8 mouse cellular contexts compared by ENCODE assay signal in genomic region chr17:35135591-35136320, GRCm38 (mm10). TPM values are rescaled to one million over a fixed set of nuclear protein-coding genes. Genes with fewer than 3 reads are reported as not detected.
DNase-seq lines count a peak whose midpoint lies in the region; ATAC-seq and TF ChIP-seq lines count a peak whose summit lies in the region.

No protein-coding gene starts in this region.

- TF ChIP-seq EP300 in ES-Bruce4 (IDR thresholded peaks at IDR 0.05; ENCODE audit: insufficient read depth, low read depth, low read length), result no peak

- no peaks in the 10 kb centered on the region for H3K9me3 ChIP-seq in ES-Bruce4 (replicated peaks; ENCODE audit: control insufficient read depth, insufficient read depth, low read length, poor library complexity, severe bottlenecking)
- no peaks in the 10 kb centered on the region for H3K9me3 ChIP-seq in liver, embryonic 12.5 days (replicated peaks)

- H3K4me1 ChIP-seq in ES-Bruce4 (ENCODE audit: control insufficient read depth, insufficient read depth, low read length), result peaks cover 1% of the 10 kb centered on the region
- H3K4me1 ChIP-seq in liver, embryonic 12.5 days, result peaks cover 27% of the 10 kb centered on the region
- peaks cover 2% of the 10 kb centered on the region for H3K4me1 ChIP-seq in olfactory bulb, adult 2 months (ENCODE audit: control insufficient read depth, insufficient read depth, low read length)

- peak; percentile 50 for ATAC-seq in erythroid progenitor cell, adult 5-6 weeks (replicated peaks; ENCODE audit: low FRiP score, poor library complexity, severe bottlenecking)
- peak; percentile 52 for ATAC-seq in liver, embryonic 12.5 days

- H3K4me3 ChIP-seq in gastrocnemius, adult 2 months, result peak overlapping the region; percentile 94
- peak overlapping the region; percentile 82 for H3K4me3 ChIP-seq in ES-Bruce4 (ENCODE audit: low read depth, low read length)
- H3K4me3 ChIP-seq in liver, embryonic 12.5 days, result peak overlapping the region; percentile 86
- H3K4me3 ChIP-seq in olfactory bulb, adult 2 months (ENCODE audit: insufficient read depth, low read depth, low read length), result peak overlapping the region; percentile 81

- WGBS in liver, embryonic 12.5 days (ENCODE audit: insufficient replicate concordance), result 1% methylated on average over 40 of the region's 43 CpGs
- under 1% methylated on average over 43 of the region's 43 CpGs for WGBS in olfactory bulb, adult 2 months

- no peaks in the 10 kb centered on the region for H3K27me3 ChIP-seq in ES-Bruce4 (ENCODE audit: control insufficient read depth, insufficient read depth, low read length, poor library complexity, severe bottlenecking)
- no peaks in the 10 kb centered on the region for H3K27me3 ChIP-seq in liver, embryonic 12.5 days (replicated peaks)

- no peak for DNase-seq in gastrocnemius, adult 2 months
- DNase-seq in gastrocnemius, adult 8-10 months (ENCODE audit: low spot score in 2 of 2), result no peak
- no peak for DNase-seq in ovary, postnatal 14 days (ENCODE audit: low spot score)
- DNase-seq in embryo, embryonic 10.5 days (ENCODE audit: low spot score), result no peak

- no peak for TF ChIP-seq POLR2A in ES-Bruce4 (IDR thresholded peaks at IDR 0.05; ENCODE audit: insufficient read depth, low read length)
- no peak for TF ChIP-seq POLR2A in olfactory bulb, adult 2 months (IDR thresholded peaks at IDR 0.05; ENCODE audit: insufficient read depth, low read depth, low read length)

- peak overlapping the region; percentile 100 for H3K27ac ChIP-seq in gastrocnemius, adult 2 months
- H3K27ac ChIP-seq in ES-Bruce4 (ENCODE audit: insufficient read depth, low read length), result peak overlapping the region; percentile 42
- peak overlapping the region; percentile 90 for H3K27ac ChIP-seq in liver, embryonic 12.5 days
- peak overlapping the region; percentile 83 for H3K27ac ChIP-seq in olfactory bulb, adult 2 months (ENCODE audit: insufficient read depth, low read depth, low read length)

- peak overlapping the region; percentile 77 for H3K4me2 ChIP-seq in liver, embryonic 12.5 days

- peaks cover 22% of the 10 kb centered on the region for H3K36me3 ChIP-seq in ES-Bruce4 (ENCODE audit: control insufficient read depth, insufficient read depth, low read length, poor library complexity, severe bottlenecking)
- H3K36me3 ChIP-seq in liver, embryonic 12.5 days, result peaks cover 38% of the 10 kb centered on the region

- TF ChIP-seq CTCF in gastrocnemius, adult 2 months (IDR thresholded peaks at IDR 0.05), result no peak
- TF ChIP-seq CTCF in ES-Bruce4 (IDR thresholded peaks at IDR 0.05; ENCODE audit: low read depth, low read length), result no peak
- TF ChIP-seq CTCF in olfactory bulb, adult 2 months (IDR thresholded peaks at IDR 0.05; ENCODE audit: insufficient read depth, low read depth, low read length), result no peak

- intact Hi-C loops in gastrocnemius, adult 2 months (cut with DNase I), result no loop called here

- H3K9ac ChIP-seq in ES-Bruce4 (ENCODE audit: low read depth, poor library complexity, severe bottlenecking), result peak overlapping the region; percentile 73
- peak overlapping the region; percentile 81 for H3K9ac ChIP-seq in liver, embryonic 12.5 days

RNA-seq across cellular contexts. Expression of gene Bag6, which starts 0.8 kb away (rescaled TPM):
- total RNA-seq in gastrocnemius, adult 2 months (2021), result 100 to 1,000 TPM; 233 to 244 TPM
- total RNA-seq in gastrocnemius, adult 8-10 months (2022), result 100 to 1,000 TPM; 206 to 247 (median 236) TPM
- polyA plus RNA-seq in ES-Bruce4 (2011; ENCODE audit: insufficient read depth, insufficient read length, low read depth, missing spikeins), result 231 and 262 TPM in 2 replicates
- 70.6 and 96.0 TPM in 2 replicates for total RNA-seq in erythroid progenitor cell, adult 5-6 weeks (2015; ENCODE audit: low replicate concordance)
- total RNA-seq in erythroid progenitor cell, adult 5-6 weeks (2017; ENCODE audit: low replicate concordance), result 54.5 and 81.8 TPM in 2 replicates
- 29.1 and 35.5 TPM in 2 replicates for polyA plus RNA-seq in liver, embryonic 12.5 days (2016; fragmentation: Nextera tagmentation; extraction: Ambion mirVana)
- polyA plus RNA-seq in olfactory bulb, adult 2 months (2012; ENCODE audit: insufficient read depth, insufficient read length, low replicate concordance, missing spikeins), result 684 TPM in 1 of 2 replicates, not detected in the other

RNA-seq across cellular contexts. Expression of gene Apom, which starts 3.9 kb away (rescaled TPM):
- not detected for total RNA-seq in gastrocnemius, adult 2 months (2021)
- not detected for total RNA-seq in gastrocnemius, adult 8-10 months (2022)
- polyA plus RNA-seq in ES-Bruce4 (2011; ENCODE audit: insufficient read depth, insufficient read length, low read depth, missing spikeins), result not detected in 2 replicates
- not detected in 2 replicates for total RNA-seq in erythroid progenitor cell, adult 5-6 weeks (2015; ENCODE audit: low replicate concordance)
- total RNA-seq in erythroid progenitor cell, adult 5-6 weeks (2017; ENCODE audit: low replicate concordance), result not detected in 2 replicates
- 482 and 508 TPM in 2 replicates for polyA plus RNA-seq in liver, embryonic 12.5 days (2016; fragmentation: Nextera tagmentation; extraction: Ambion mirVana)
- polyA plus RNA-seq in olfactory bulb, adult 2 months (2012; ENCODE audit: insufficient read depth, insufficient read length, low replicate concordance, missing spikeins), result not detected in 2 replicates

RNA-seq across cellular contexts. Expression of gene D17H6S53E, which starts 9.6 kb away (rescaled TPM):
- 10 to 100 TPM; 13.6 to 24.6 TPM for total RNA-seq in gastrocnemius, adult 2 months (2021)
- total RNA-seq in gastrocnemius, adult 8-10 months (2022), result 10 to 100 TPM; 13.6 to 22.6 (median 17.0) TPM
- polyA plus RNA-seq in ES-Bruce4 (2011; ENCODE audit: insufficient read depth, insufficient read length, low read depth, missing spikeins), result 4.3 and 8.1 TPM in 2 replicates
- not detected in 2 replicates for total RNA-seq in erythroid progenitor cell, adult 5-6 weeks (2015; ENCODE audit: low replicate concordance)
- 1.7 and 1.8 TPM in 2 replicates for total RNA-seq in erythroid progenitor cell, adult 5-6 weeks (2017; ENCODE audit: low replicate concordance)
- polyA plus RNA-seq in liver, embryonic 12.5 days (2016; fragmentation: Nextera tagmentation; extraction: Ambion mirVana), result 3.7 and 4.3 TPM in 2 replicates
- polyA plus RNA-seq in olfactory bulb, adult 2 months (2012; ENCODE audit: insufficient read depth, insufficient read length, low replicate concordance, missing spikeins), result not detected in 2 replicates

RNA-seq across cellular contexts. Expression of gene Csnk2b, which starts 13.9 kb away (rescaled TPM):
- total RNA-seq in gastrocnemius, adult 2 months (2021), result 100 to 1,000 TPM; 186 to 187 TPM
- 100 to 1,000 TPM; 169 to 216 (median 180) TPM for total RNA-seq in gastrocnemius, adult 8-10 months (2022)
- 146 and 173 TPM in 2 replicates for polyA plus RNA-seq in ES-Bruce4 (2011; ENCODE audit: insufficient read depth, insufficient read length, low read depth, missing spikeins)
- 231 and 261 TPM in 2 replicates for total RNA-seq in erythroid progenitor cell, adult 5-6 weeks (2015; ENCODE audit: low replicate concordance)
- total RNA-seq in erythroid progenitor cell, adult 5-6 weeks (2017; ENCODE audit: low replicate concordance), result 118 and 134 TPM in 2 replicates
- 187 and 192 TPM in 2 replicates for polyA plus RNA-seq in liver, embryonic 12.5 days (2016; fragmentation: Nextera tagmentation; extraction: Ambion mirVana)
- not detected in 2 replicates for polyA plus RNA-seq in olfactory bulb, adult 2 months (2012; ENCODE audit: insufficient read depth, insufficient read length, low replicate concordance, missing spikeins)

RNA-seq across cellular contexts. Expression of gene Gpank1, which starts 14.5 kb away (rescaled TPM):
- total RNA-seq in gastrocnemius, adult 2 months (2021), result 1 to 10 TPM; 8.5 to 8.7 TPM
- total RNA-seq in gastrocnemius, adult 8-10 months (2022), result 10 to 100 TPM in 1 of 4 experiments, 1 to 10 TPM in 3; 8.6 to 11.4 (median 9.3) TPM
- polyA plus RNA-seq in ES-Bruce4 (2011; ENCODE audit: insufficient read depth, insufficient read length, low read depth, missing spikeins), result 18.9 and 19.1 TPM in 2 replicates
- 15.9 and 33.9 TPM in 2 replicates for total RNA-seq in erythroid progenitor cell, adult 5-6 weeks (2015; ENCODE audit: low replicate concordance)
- total RNA-seq in erythroid progenitor cell, adult 5-6 weeks (2017; ENCODE audit: low replicate concordance), result 28.9 and 49.4 TPM in 2 replicates
- 16.5 and 19.6 TPM in 2 replicates for polyA plus RNA-seq in liver, embryonic 12.5 days (2016; fragmentation: Nextera tagmentation; extraction: Ambion mirVana)
- not detected in 2 replicates for polyA plus RNA-seq in olfactory bulb, adult 2 months (2012; ENCODE audit: insufficient read depth, insufficient read length, low replicate concordance, missing spikeins)

Comparison
In these comparisons a context has a peak if more than half of its experiments do, and no peak if none do; other contexts are left out.
1. H3K27ac ChIP-seq: peak in every context shown above with its lines; median percentile 100 in gastrocnemius, adult 2 months; 90 in liver, embryonic 12.5 days; 83 in olfactory bulb, adult 2 months; 42 in ES-Bruce4.
2. RNA of gene D17H6S53E, which starts 9.6 kb away (total RNA-seq): 13.6 to 24.6 TPM in gastrocnemius, adult 2 months and 13.6 to 22.6 TPM in gastrocnemius, adult 8-10 months; 1.7 to 1.8 TPM in erythroid progenitor cell, adult 5-6 weeks; every median in the first group is over 4 times any median in the second.
3. Peak in every context shown above with its lines, with median percentiles within 50 percentile points of each other: H3K4me3 ChIP-seq.